Mouse (Mus musculus): ENCODE measurements at regions not wholly inside any gene's neighbourhood (a gene's known extent, or its start where the extent isn't known, plus 50 kb on each side); places are given as distances from the start of the nearest gene placed in this dataset.

GRCm38 (mm10) chr11:43344767-43345561, 81.1 kb downstream of the Pttg1 start:
- no peaks in the 10 kb centered on the region for H3K4me1 ChIP-seq (ENCODE audit: control insufficient read depth, insufficient read depth, low read length)
- H3K9ac ChIP-seq (ENCODE audit: low read depth, poor library complexity, severe bottlenecking) = no peak overlapping the region
- no peaks in the 10 kb centered on the region for H3K36me3 ChIP-seq (ENCODE audit: control insufficient read depth, insufficient read depth, low read length, poor library complexity, severe bottlenecking)
- H3K9me3 ChIP-seq (replicated peaks; ENCODE audit: control insufficient read depth, insufficient read depth, low read length, poor library complexity, severe bottlenecking) = no peaks in the 10 kb centered on the region
- no peak for TF ChIP-seq CTCF (IDR thresholded peaks at IDR 0.05; ENCODE audit: low read depth, low read length)
- TF ChIP-seq POLR2A (IDR thresholded peaks at IDR 0.05; ENCODE audit: insufficient read depth, low read length) = no peak
- no peak for TF ChIP-seq EP300 (IDR thresholded peaks at IDR 0.05; ENCODE audit: insufficient read depth, low read depth, low read length)
- H3K27me3 ChIP-seq (ENCODE audit: control insufficient read depth, insufficient read depth, low read length, poor library complexity, severe bottlenecking) = no peaks in the 10 kb centered on the region
- no peak overlapping the region for H3K27ac ChIP-seq (ENCODE audit: insufficient read depth, low read length)
- H3K4me3 ChIP-seq (ENCODE audit: low read depth, low read length) = no peak overlapping the region

GRCm38 (mm10) chr11:43343574-43343973, 82.5 kb downstream of the Pttg1 start:
- TF ChIP-seq EP300 (IDR thresholded peaks at IDR 0.05; ENCODE audit: insufficient read depth, low read depth, low read length) = no peak
- no peak for TF ChIP-seq POLR2A (IDR thresholded peaks at IDR 0.05; ENCODE audit: insufficient read depth, low read length)
- TF ChIP-seq CTCF (IDR thresholded peaks at IDR 0.05; ENCODE audit: low read depth, low read length) = no peak
- Histone ChIP-seq H3K27me3 (ENCODE audit: control insufficient read depth, insufficient read depth, low read length, poor library complexity, severe bottlenecking) (no peaks in the 10 kb centered on the region), H3K27ac (ENCODE audit: insufficient read depth, low read length) (no peak overlapping the region), H3K9ac (ENCODE audit: low read depth, poor library complexity, severe bottlenecking) (no peak overlapping the region), H3K36me3 (ENCODE audit: control insufficient read depth, insufficient read depth, low read length, poor library complexity, severe bottlenecking) (no peaks in the 10 kb centered on the region), H3K4me1 (ENCODE audit: control insufficient read depth, insufficient read depth, low read length) (no peaks in the 10 kb centered on the region), H3K9me3 (replicated peaks; ENCODE audit: control insufficient read depth, insufficient read depth, low read length, poor library complexity, severe bottlenecking) (no peaks in the 10 kb centered on the region), H3K4me3 (ENCODE audit: low read depth, low read length) (no peak overlapping the region)

- Histone ChIP-seq H3K36me3 (ENCODE audit: control insufficient read depth, insufficient read depth, low read length, poor library complexity, severe bottlenecking) (no peaks in the 10 kb centered on the region), H3K9ac (ENCODE audit: low read depth, poor library complexity, severe bottlenecking) (no peak overlapping the region), H3K27ac (ENCODE audit: insufficient read depth, low read length) (no peak overlapping the region), H3K9me3 (replicated peaks; ENCODE audit: control insufficient read depth, insufficient read depth, low read length, poor library complexity, severe bottlenecking) (no peaks in the 10 kb centered on the region), H3K4me3 (ENCODE audit: low read depth, low read length) (no peak overlapping the region), H3K4me1 (ENCODE audit: control insufficient read depth, insufficient read depth, low read length) (no peaks in the 10 kb centered on the region), H3K27me3 (ENCODE audit: control insufficient read depth, insufficient read depth, low read length, poor library complexity, severe bottlenecking) (no peaks in the 10 kb centered on the region)
- TF ChIP-seq CTCF (IDR thresholded peaks at IDR 0.05; ENCODE audit: low read depth, low read length) (no peak), POLR2A (IDR thresholded peaks at IDR 0.05; ENCODE audit: insufficient read depth, low read length) (no peak), EP300 (IDR thresholded peaks at IDR 0.05; ENCODE audit: insufficient read depth, low read depth, low read length) (no peak)
Observed at GRCm38 (mm10) chr11:43338377-43338993, 87.6 kb downstream of the Pttg1 start.

- TF ChIP-seq EP300 (IDR thresholded peaks at IDR 0.05; ENCODE audit: insufficient read depth, low read depth, low read length) (no peak), POLR2A (IDR thresholded peaks at IDR 0.05; ENCODE audit: insufficient read depth, low read length) (no peak), CTCF (IDR thresholded peaks at IDR 0.05; ENCODE audit: low read depth, low read length) (no peak)
- Histone ChIP-seq H3K36me3 (ENCODE audit: control insufficient read depth, insufficient read depth, low read length, poor library complexity, severe bottlenecking) (no peaks in the 10 kb centered on the region), H3K9ac (ENCODE audit: low read depth, poor library complexity, severe bottlenecking) (no peak overlapping the region), H3K4me3 (ENCODE audit: low read depth, low read length) (no peak overlapping the region), H3K4me1 (ENCODE audit: control insufficient read depth, insufficient read depth, low read length) (no peaks in the 10 kb centered on the region), H3K27me3 (ENCODE audit: control insufficient read depth, insufficient read depth, low read length, poor library complexity, severe bottlenecking) (no peaks in the 10 kb centered on the region), H3K9me3 (replicated peaks; ENCODE audit: control insufficient read depth, insufficient read depth, low read length, poor library complexity, severe bottlenecking) (no peaks in the 10 kb centered on the region), H3K27ac (ENCODE audit: insufficient read depth, low read length) (no peak overlapping the region)
Observed at GRCm38 (mm10) chr11:43335668-43336265, 90.3 kb downstream of the Pttg1 start.

GRCm38 (mm10) chr11:43333547-43333946, 92.5 kb downstream of the Pttg1 start:
- Histone ChIP-seq H3K9ac (ENCODE audit: low read depth, poor library complexity, severe bottlenecking) (no peak overlapping the region), H3K9me3 (replicated peaks; ENCODE audit: control insufficient read depth, insufficient read depth, low read length, poor library complexity, severe bottlenecking) (no peaks in the 10 kb centered on the region), H3K27me3 (ENCODE audit: control insufficient read depth, insufficient read depth, low read length, poor library complexity, severe bottlenecking) (no peaks in the 10 kb centered on the region), H3K4me1 (ENCODE audit: control insufficient read depth, insufficient read depth, low read length) (no peaks in the 10 kb centered on the region), H3K36me3 (ENCODE audit: control insufficient read depth, insufficient read depth, low read length, poor library complexity, severe bottlenecking) (no peaks in the 10 kb centered on the region), H3K4me3 (ENCODE audit: low read depth, low read length) (no peak overlapping the region), H3K27ac (ENCODE audit: insufficient read depth, low read length) (no peak overlapping the region)
- no peak for TF ChIP-seq POLR2A (IDR thresholded peaks at IDR 0.05; ENCODE audit: insufficient read depth, low read length)
- TF ChIP-seq CTCF (IDR thresholded peaks at IDR 0.05; ENCODE audit: low read depth, low read length) = no peak
- no peak for TF ChIP-seq EP300 (IDR thresholded peaks at IDR 0.05; ENCODE audit: insufficient read depth, low read depth, low read length)

- TF ChIP-seq CTCF (IDR thresholded peaks at IDR 0.05; ENCODE audit: low read depth, low read length) = no peak
- TF ChIP-seq EP300 (IDR thresholded peaks at IDR 0.05; ENCODE audit: insufficient read depth, low read depth, low read length) = no peak
- TF ChIP-seq POLR2A (IDR thresholded peaks at IDR 0.05; ENCODE audit: insufficient read depth, low read length) = no peak
- Histone ChIP-seq H3K9me3 (replicated peaks; ENCODE audit: control insufficient read depth, insufficient read depth, low read length, poor library complexity, severe bottlenecking) (no peaks in the 10 kb centered on the region; the same call in 1 of the 2 replicates), H3K4me3 (ENCODE audit: low read depth, low read length) (no peak overlapping the region), H3K27me3 (ENCODE audit: control insufficient read depth, insufficient read depth, low read length, poor library complexity, severe bottlenecking) (no peaks in the 10 kb centered on the region), H3K36me3 (ENCODE audit: control insufficient read depth, insufficient read depth, low read length, poor library complexity, severe bottlenecking) (no peaks in the 10 kb centered on the region), H3K27ac (ENCODE audit: insufficient read depth, low read length) (no peak overlapping the region), H3K4me1 (ENCODE audit: control insufficient read depth, insufficient read depth, low read length) (peaks cover 1% of the 10 kb centered on the region), H3K9ac (ENCODE audit: low read depth, poor library complexity, severe bottlenecking) (no peak overlapping the region)
Observed at GRCm38 (mm10) chr11:43313996-43314395, 112.1 kb downstream of the Pttg1 start.

Measured in ES-Bruce4 (cell line).